ENCODE assay signal across 8 mouse cellular contexts in the genomic region with DNA sequence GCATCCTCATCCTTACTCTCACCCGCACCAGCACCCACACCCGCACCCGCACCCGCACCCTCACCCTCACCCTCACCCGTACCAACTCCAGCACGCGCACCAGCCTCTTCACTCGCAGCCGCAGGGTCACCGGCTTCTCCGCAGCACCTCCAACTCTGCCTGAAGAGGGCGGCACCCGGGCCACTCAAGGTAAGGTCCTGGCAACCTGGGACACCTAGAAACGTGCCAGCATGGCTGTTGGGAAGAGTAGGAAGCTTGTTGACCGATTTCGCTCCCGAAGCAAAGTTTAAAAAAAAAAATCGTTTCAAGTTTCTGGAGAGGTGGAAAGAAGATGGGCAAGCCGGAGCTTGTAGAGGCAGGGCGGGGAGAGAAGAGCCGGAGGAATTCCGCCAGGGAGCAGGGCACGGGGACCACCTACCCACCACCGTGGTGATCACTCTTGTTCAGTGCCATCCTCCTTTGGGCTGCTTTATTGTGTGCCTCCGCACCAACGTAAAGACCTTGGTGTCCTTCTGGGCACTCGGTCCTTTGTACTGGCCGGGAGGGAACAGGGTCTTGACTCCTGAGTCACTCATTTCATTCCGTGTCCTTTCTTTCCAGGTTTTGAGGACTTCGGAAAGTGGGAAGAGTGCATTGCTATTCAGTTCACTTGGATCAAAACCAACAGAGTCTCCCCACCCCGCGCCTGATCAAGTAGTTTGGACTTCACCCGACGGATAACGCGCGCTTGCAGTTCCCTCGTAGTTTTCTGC. TPM values are rescaled to one million over a fixed set of nuclear protein-coding genes. Genes with fewer than 3 reads are reported as not detected.
DNase-seq lines count a peak whose midpoint lies in the region; ATAC-seq and TF ChIP-seq lines count a peak whose summit lies in the region.

No protein-coding gene starts in this region.

- WGBS in hindbrain, embryonic 14.5 days: under 1% methylated on average over 38 of the region's 38 CpGs

- peak; percentile 47 for DNase-seq in MEL (ENCODE audit: low read depth, low spot score)
- peak; percentile 70 for DNase-seq in cerebellum, adult 9-10 months
- DNase-seq in frontal cortex, postnatal 14 days (ENCODE audit: low spot score in 2 of 2): peak; percentile 58 to 59
- peak; percentile 56 for DNase-seq in hindbrain, embryonic 14.5 days (ENCODE audit: low spot score)
- DNase-seq in left cerebral cortex, adult 18-20 months (ENCODE audit: low spot score in 2 of 2): peak; percentile 61 to 65
- peak; percentile 85 for DNase-seq in lung, postnatal 36 days
- DNase-seq in retina, postnatal 1 day: peak; percentile 68
- DNase-seq in urinary bladder, adult 18-20 months (ENCODE audit: low spot score in 2 of 2): peak; percentile 57 to 69

- H3K79me2 ChIP-seq in MEL (ENCODE audit: control insufficient read depth, insufficient read depth, low read length, poor library complexity): no peaks in the 10 kb centered on the region; the same call in 1 of the 2 replicates

- peak; percentile 19 for ATAC-seq in hindbrain, embryonic 14.5 days (ENCODE audit: low FRiP score)

- no peak overlapping the region for H3K27ac ChIP-seq in MEL (ENCODE audit: control insufficient read depth, low read depth, low read length)
- H3K27ac ChIP-seq in hindbrain, embryonic 14.5 days: peak overlapping the region; percentile 91

- no peaks in the 10 kb centered on the region for H3K4me1 ChIP-seq in MEL (ENCODE audit: control insufficient read depth in 1 of 2, insufficient read depth in 2 of 2, low read length in 2 of 2)
- peaks cover 12% of the 10 kb centered on the region for H3K4me1 ChIP-seq in hindbrain, embryonic 14.5 days (replicated peaks; ENCODE audit: control insufficient read depth, insufficient read depth, low read length)

- no peaks in the 10 kb centered on the region for H3K27me3 ChIP-seq in MEL (ENCODE audit: control insufficient read depth in 1 of 2, insufficient read depth in 2 of 2, low read length in 2 of 2)
- H3K27me3 ChIP-seq in hindbrain, embryonic 14.5 days (ENCODE audit: control insufficient read depth, insufficient read depth, low read length): no peaks in the 10 kb centered on the region

- no peak for TF ChIP-seq POLR2A in MEL (IDR thresholded peaks at IDR 0.05; ENCODE audit: control insufficient read depth in 1 of 2, insufficient read depth in 1 of 2, low read depth in 1 of 2, low read length in 2 of 2, poor library complexity in 1 of 2)

- H3K9ac ChIP-seq in MEL (ENCODE audit: control insufficient read depth, low read depth, low read length, poor library complexity, severe bottlenecking): peak overlapping the region; percentile 9; the same call in 1 of the 2 replicates
- H3K9ac ChIP-seq in hindbrain, embryonic 14.5 days: peak overlapping the region; percentile 95

- TF ChIP-seq EP300 in MEL (IDR thresholded peaks at IDR 0.05; ENCODE audit: low read depth in 1 of 2, low read length in 2 of 2): no peak

- no peaks in the 10 kb centered on the region for H3K9me3 ChIP-seq in MEL (replicated peaks; ENCODE audit: insufficient read depth, low read length)
- H3K9me3 ChIP-seq in hindbrain, embryonic 14.5 days (ENCODE audit: control insufficient read depth, low read length): no peaks in the 10 kb centered on the region

- TF ChIP-seq CTCF in MEL (IDR thresholded peaks at IDR 0.05 in 2 of 3, conservative IDR thresholded peaks at IDR 0.05 in 1 of 3; ENCODE audit: control insufficient read depth in 1 of 3, insufficient read depth in 1 of 3, low read depth in 2 of 3, low read length in 3 of 3, poor library complexity in 1 of 3, severe bottlenecking in 1 of 3): peak in 2 of 3 experiments; percentile 48 to 62; a peak in 4 of 6 replicates

- peak; percentile 37 for TF ChIP-seq RAD21 in MEL (IDR thresholded peaks at IDR 0.05; ENCODE audit: low read depth, low read length)

- peak overlapping the region; percentile 64 for H3K4me2 ChIP-seq in hindbrain, embryonic 14.5 days (replicated peaks)

- H3K4me3 ChIP-seq in MEL (ENCODE audit: control insufficient read depth in 1 of 2, insufficient read depth in 1 of 2, low read depth in 2 of 2, low read length in 2 of 2): peak overlapping the region; percentile 50 to 81; a peak in 3 of 4 replicates
- peak overlapping the region; percentile 81 for H3K4me3 ChIP-seq in hindbrain, embryonic 14.5 days (replicated peaks; ENCODE audit: low read length)

- H3K36me3 ChIP-seq in MEL (ENCODE audit: control insufficient read depth in 1 of 2, insufficient read depth in 2 of 2, low read length in 2 of 2): peaks cover 0 to 4% of the 10 kb centered on the region in 2 experiments; a peak in 2 of 4 replicates
- no peaks in the 10 kb centered on the region for H3K36me3 ChIP-seq in hindbrain, embryonic 14.5 days (replicated peaks; ENCODE audit: control insufficient read depth, insufficient read depth)

TF ChIP-seq in MEL, 35 proteins besides CTCF, POLR2A, EP300 and RAD21:
- TF ChIP-seq ZC3H11A (IDR thresholded peaks at IDR 0.05; ENCODE audit: low read depth, low read length): peak; percentile 48; the same call in 1 of the 2 replicates
- TF ChIP-seq SMC3 (IDR thresholded peaks at IDR 0.05; ENCODE audit: low read depth, low read length): peak; percentile 70
- no peak for TF ChIP-seq MYC (IDR thresholded peaks at IDR 0.05; ENCODE audit: low read depth, low read length)

RNA-seq across cellular contexts. Expression of gene Phlda1, which starts 1.6 kb away (rescaled TPM):
- total RNA-seq in MEL (2012; rRNA removed): 0.27 and 0.39 TPM in 2 replicates
- 1 to 10 TPM in 1 of 2 experiments, not detected in 1; 3.4 TPM for polyA plus RNA-seq in MEL (2012; ENCODE audit: insufficient read depth in 1 of 2, insufficient read length in 2 of 2, low read depth in 1 of 2, low replicate concordance in 2 of 2, missing spikeins in 1 of 2)
- 57.7 and 66.6 TPM in 2 replicates for polyA plus RNA-seq in hindbrain, embryonic 14.5 days (2014; fragmentation: Nextera tagmentation; extraction: Ambion mirVana)
- 10 to 100 TPM; 39.6 to 40.9 TPM for total RNA-seq in left cerebral cortex, adult 18-20 months (2021)

RNA-seq across cellular contexts. Expression of gene Nap1l1, which starts 34.6 kb away (rescaled TPM):
- total RNA-seq in MEL (2012; rRNA removed): 183 and 220 TPM in 2 replicates
- polyA plus RNA-seq in MEL (2012; ENCODE audit: insufficient read depth in 1 of 2, insufficient read length in 2 of 2, low read depth in 1 of 2, low replicate concordance in 2 of 2, missing spikeins in 1 of 2): 100 to 1,000 TPM; 296 to 591 TPM
- 178 and 185 TPM in 2 replicates for polyA plus RNA-seq in hindbrain, embryonic 14.5 days (2014; fragmentation: Nextera tagmentation; extraction: Ambion mirVana)
- 100 to 1,000 TPM; 234 to 248 TPM for total RNA-seq in left cerebral cortex, adult 18-20 months (2021)

Comparison
In these comparisons a context has a peak if more than half of its experiments do, and no peak if none do; other contexts are left out.
1. RNA of gene Phlda1, which starts 1.6 kb away (total RNA-seq): 39.6 to 40.9 TPM in left cerebral cortex, adult 18-20 months; 0.27 to 0.39 TPM in MEL; every median in the first group is over 10 times any median in the second.
2. Peak in every context shown above with its lines, with median percentiles within 50 percentile points of each other: DNase-seq.